Mouse (Mus musculus) heart, embryonic 15.5 days (tissue): ENCODE results near the gene Fnbp4. TPM values are rescaled to one million over a fixed set of nuclear protein-coding genes. Genes with fewer than 3 reads are reported as not detected.
A peak's percentile ranks its signal among the peaks of the same experiment; 100 is the strongest.
"Not testable (repeated sequence)": the region's sequence is repeated elsewhere in the genome, so short reads cannot be mapped to it uniquely, and the experiment has no call there.

Experiments used
- ATAC-seq: fragments of 200-750 bp; cut with Nextera tagmentation; replicated peaks from 2 replicates; pipeline ENCODE4 v1.8.0; 2017; ENCODE audit warnings: low read depth, moderate TSS enrichment; ENCODE audit not compliant: insufficient number of reproducible peaks, insufficient read depth, low FRiP score
- H3K27ac ChIP-seq: fragments of 300-500 bp; sonication (generic); 2 replicates; pipeline ENCODE4 v1.5.1; 2015; ENCODE audit warnings: mild to moderate bottlenecking, inconsistent platforms
- H3K27me3 ChIP-seq: fragments of 300-500 bp; sonication (generic); 2 replicates; pipeline ENCODE4 v1.6.1; 2015; ENCODE audit warnings: inconsistent platforms
- H3K36me3 ChIP-seq: fragments of 300-500 bp; sonication (generic); 2 replicates; pipeline ENCODE4 v1.6.1; 2015; ENCODE audit warnings: mild to moderate bottlenecking, inconsistent platforms
- H3K4me1 ChIP-seq: fragments of 300-500 bp; sonication (generic); replicated peaks from 2 replicates; pipeline ENCODE4 v1.6.1; 2015; ENCODE audit warnings: inconsistent platforms
- H3K4me2 ChIP-seq: fragments of 300-500 bp; sonication (generic); 2 replicates; pipeline ENCODE4 v1.6.1; 2015; ENCODE audit warnings: inconsistent platforms, mild to moderate bottlenecking, moderate library complexity
- H3K4me3 ChIP-seq: fragments of 300-500 bp; sonication (generic); 2 replicates; pipeline ENCODE4 v1.5.1; 2015; ENCODE audit warnings: mild to moderate bottlenecking, inconsistent platforms
- H3K9ac ChIP-seq: fragments of 300-500 bp; sonication (generic); 2 replicates; pipeline ENCODE4 v1.6.1; 2015; ENCODE audit warnings: mild to moderate bottlenecking, inconsistent platforms
- H3K9me3 ChIP-seq: fragments of 300-500 bp; sonication (generic); replicated peaks from 2 replicates; pipeline ENCODE4 v1.6.1; 2016; ENCODE audit warnings: inconsistent platforms
- WGBS: fragments of 180-500 bp; shearing (Covaris S2); methylation state at CpG from one replicate; pipeline ENCODE4 v1.1.7; 2015; ENCODE audit warnings: mixed read lengths; 5-methylcytosine and 5-hydroxymethylcytosine counted together
- polyA plus RNA-seq: library from polyadenylated mRNA; unstranded; fragments of >200 nt; fragmentation: Nextera tagmentation; extraction: Ambion mirVana; gene quantifications from 2 replicates; pipeline ENCODE4 v1.2.1, GENCODE M21; 2015

The Fnbp4 gene
- polyA plus RNA-seq, 1 experiment from 2014 or later, result 46.1 TPM

GRCm38 (mm10) chr2:90782901-90783486 lies 37.8 kb downstream of the Fnbp4 start:
- no peak overlapping the region for H3K27ac ChIP-seq
- H3K9ac ChIP-seq, result peak overlapping the region; percentile 52
- no peaks in the 10 kb centered on the region for H3K9me3 ChIP-seq
- under 1% methylated on average over 28 of the region's 29 CpGs for whole genome bisulfite sequencing
- H3K4me2 ChIP-seq, result peak overlapping the region; percentile 97
- peaks cover 21% of the 10 kb centered on the region for H3K4me1 ChIP-seq
- ATAC-seq, result peak; percentile 59
- H3K4me3 ChIP-seq, result peak overlapping the region; percentile 66
- peaks cover 24% of the 10 kb centered on the region for H3K36me3 ChIP-seq
- H3K27me3 ChIP-seq, result no peaks in the 10 kb centered on the region

- ATAC-seq, result no peak
- Histone ChIP-seq H3K27me3 (no peaks in the 10 kb centered on the region), H3K9me3 (no peaks in the 10 kb centered on the region), H3K4me1 (peaks cover 8% of the 10 kb centered on the region), H3K9ac (no peak overlapping the region), H3K36me3 (no peaks in the 10 kb centered on the region), H3K27ac (no peak overlapping the region), H3K4me2 (no peak overlapping the region), H3K4me3 (no peak overlapping the region)
- WGBS, result 82% methylated on average over 2 of the region's 2 CpGs
Observed at GRCm38 (mm10) chr2:90788126-90788525, 43.0 kb downstream of the Fnbp4 start.

GRCm38 (mm10) chr2:90808241-90809126 lies 63.3 kb downstream of the Fnbp4 start:
- Histone ChIP-seq H3K27ac (no peak overlapping the region), H3K9ac (no peak overlapping the region), H3K27me3 (no peaks in the 10 kb centered on the region), H3K4me1 (no peaks in the 10 kb centered on the region), H3K4me2 (no peak overlapping the region), H3K9me3 (no peaks in the 10 kb centered on the region), H3K4me3 (no peak overlapping the region), H3K36me3 (no peaks in the 10 kb centered on the region)
- 77% methylated on average over 6 of the region's 6 CpGs for WGBS
- no peak for ATAC-seq

- no peak for ATAC-seq
- Histone ChIP-seq H3K9me3 (no peaks in the 10 kb centered on the region), H3K4me1 (no peaks in the 10 kb centered on the region), H3K36me3 (no peaks in the 10 kb centered on the region), H3K4me2 (no peak overlapping the region), H3K27me3 (no peaks in the 10 kb centered on the region), H3K9ac (no peak overlapping the region), H3K4me3 (no peak overlapping the region), H3K27ac (no peak overlapping the region)
- WGBS, result 69% methylated on average over 8 of the region's 8 CpGs
Observed at GRCm38 (mm10) chr2:90810751-90811150, 65.6 kb downstream of the Fnbp4 start.

- WGBS, result 80% methylated on average over 2 of the region's 2 CpGs
- no peaks in the 10 kb centered on the region for H3K27me3 ChIP-seq
- ATAC-seq, result no peak
Observed at GRCm38 (mm10) chr2:90815266-90815665, 70.1 kb downstream of the Fnbp4 start.

GRCm38 (mm10) chr2:90816144-90816543 lies 71.0 kb downstream of the Fnbp4 start:
- H3K4me2 ChIP-seq, result no peak overlapping the region
- no peak for ATAC-seq
- WGBS, result 79% methylated on average over 4 of the region's 4 CpGs

More at GRCm38 (mm10) chr2:90815266-90815665, 70.1 kb downstream of the Fnbp4 start:
- Histone ChIP-seq H3K4me2 (no peak overlapping the region), H3K4me3 (no peak overlapping the region), H3K9me3 (no peaks in the 10 kb centered on the region), H3K9ac (no peak overlapping the region), H3K4me1 (no peaks in the 10 kb centered on the region), H3K36me3 (no peaks in the 10 kb centered on the region), H3K27ac (no peak overlapping the region)

GRCm38 (mm10) chr2:90818710-90819109 lies 73.5 kb downstream of the Fnbp4 start:
- Histone ChIP-seq H3K27me3 (no peaks in the 10 kb centered on the region), H3K9me3 (no peaks in the 10 kb centered on the region), H3K4me2 (no peak overlapping the region), H3K4me1 (no peaks in the 10 kb centered on the region), H3K9ac (no peak overlapping the region), H3K4me3 (no peak overlapping the region), H3K36me3 (no peaks in the 10 kb centered on the region), H3K27ac (no peak overlapping the region)
- WGBS, result 53% methylated on average over 3 of the region's 3 CpGs
- ATAC-seq, result no peak

More at GRCm38 (mm10) chr2:90816144-90816543, 71.0 kb downstream of the Fnbp4 start:
- no peak overlapping the region for H3K27ac ChIP-seq
- no peaks in the 10 kb centered on the region for H3K4me1 ChIP-seq
- no peaks in the 10 kb centered on the region for H3K27me3 ChIP-seq
- no peak overlapping the region for H3K9ac ChIP-seq
- no peaks in the 10 kb centered on the region for H3K36me3 ChIP-seq
- no peak overlapping the region for H3K4me3 ChIP-seq
- H3K9me3 ChIP-seq, result no peaks in the 10 kb centered on the region

- no peak for ATAC-seq
- H3K4me3 ChIP-seq, result no peak overlapping the region
- no peaks in the 10 kb centered on the region for H3K36me3 ChIP-seq
- no peaks in the 10 kb centered on the region for H3K4me1 ChIP-seq
- no peak overlapping the region for H3K27ac ChIP-seq
- H3K9me3 ChIP-seq, result no peaks in the 10 kb centered on the region
- no peak overlapping the region for H3K4me2 ChIP-seq
- 87% methylated on average over 3 of the region's 3 CpGs for WGBS
- H3K9ac ChIP-seq, result no peak overlapping the region
- H3K27me3 ChIP-seq, result no peaks in the 10 kb centered on the region
Observed at GRCm38 (mm10) chr2:90820894-90821293, 75.7 kb downstream of the Fnbp4 start.

- Histone ChIP-seq H3K36me3 (no peaks in the 10 kb centered on the region), H3K4me2 (no peak overlapping the region), H3K27me3 (no peaks in the 10 kb centered on the region), H3K27ac (no peak overlapping the region), H3K9ac (no peak overlapping the region), H3K4me3 (no peak overlapping the region), H3K4me1 (no peaks in the 10 kb centered on the region), H3K9me3 (no peaks in the 10 kb centered on the region)
- WGBS, result 81% methylated on average over 2 of the region's 2 CpGs
- no peak for ATAC-seq
Observed at GRCm38 (mm10) chr2:90822978-90823377, 77.8 kb downstream of the Fnbp4 start.

- Histone ChIP-seq H3K4me1 (no peaks in the 10 kb centered on the region), H3K9me3 (no peaks in the 10 kb centered on the region), H3K27me3 (no peaks in the 10 kb centered on the region), H3K36me3 (no peaks in the 10 kb centered on the region), H3K27ac (no peak overlapping the region), H3K9ac (no peak overlapping the region), H3K4me2 (no peak overlapping the region), H3K4me3 (no peak overlapping the region)
- no peak for ATAC-seq
- WGBS, result 81% methylated on average over 6 of the region's 6 CpGs
Observed at GRCm38 (mm10) chr2:90823781-90824180, 78.6 kb downstream of the Fnbp4 start.

GRCm38 (mm10) chr2:90824528-90824927 lies 79.4 kb downstream of the Fnbp4 start:
- H3K27ac ChIP-seq, ATAC-seq, H3K4me1 ChIP-seq, H3K4me3 ChIP-seq, H3K4me2 ChIP-seq, H3K27me3 ChIP-seq, H3K9me3 ChIP-seq, H3K9ac ChIP-seq, H3K36me3 ChIP-seq: not testable (repeated sequence)
- WGBS, result 64% methylated on average over 10 of the region's 10 CpGs
